Mouse (Mus musculus) ES-Bruce4 (cell line): ENCODE measurements at regions not wholly inside any gene's neighbourhood (a gene's known extent, or its start where the extent isn't known, plus 50 kb on each side); places are given as distances from the start of the nearest gene placed in this dataset.

ENCODE experiments used
- H3K27ac ChIP-seq: 2 replicates; pipeline ENCODE4 v1.5.1; 2012; ENCODE audit warnings: low read length, inconsistent platforms; ENCODE audit not compliant: insufficient read depth
- H3K27me3 ChIP-seq: 2 replicates; pipeline ENCODE4 v1.6.1; 2012; ENCODE audit warnings: mild to moderate bottlenecking, low read length, inconsistent platforms; ENCODE audit not compliant: control insufficient read depth, poor library complexity, insufficient read depth, severe bottlenecking
- H3K36me3 ChIP-seq: 2 replicates; pipeline ENCODE4 v1.6.1; 2012; ENCODE audit warnings: inconsistent platforms, mild to moderate bottlenecking, low read length, moderate library complexity; ENCODE audit not compliant: control insufficient read depth, poor library complexity, insufficient read depth, severe bottlenecking
- H3K4me1 ChIP-seq: one replicate; pipeline ENCODE4 v1.8.1; 2011; ENCODE audit warnings: low read length; ENCODE audit not compliant: control insufficient read depth, insufficient read depth
- H3K4me3 ChIP-seq: 2 replicates; pipeline ENCODE4 v1.5.1; 2011; ENCODE audit warnings: low read depth, mild to moderate bottlenecking, low read length
- H3K9ac ChIP-seq: 2 replicates; pipeline ENCODE4 v1.6.1; 2012; ENCODE audit warnings: low read depth, mild to moderate bottlenecking, inconsistent platforms; ENCODE audit not compliant: poor library complexity, severe bottlenecking
- H3K9me3 ChIP-seq: replicated peaks from 2 replicates; pipeline ENCODE4 v1.6.1; 2012; ENCODE audit warnings: mild to moderate bottlenecking, low read length, inconsistent platforms; ENCODE audit not compliant: control insufficient read depth, poor library complexity, insufficient read depth, severe bottlenecking
- CTCF ChIP-seq: IDR thresholded peaks from one replicate; pipeline ENCODE4 v1.8.1; 2011; ENCODE audit warnings: low read depth, low read length
- EP300 ChIP-seq: IDR thresholded peaks from 2 replicates; pipeline ENCODE4 v1.6.1; 2011; ENCODE audit warnings: low read depth, low read length; ENCODE audit not compliant: insufficient read depth
- POLR2A ChIP-seq: IDR thresholded peaks from one replicate; pipeline ENCODE4 v1.8.1; 2011; ENCODE audit warnings: low read length; ENCODE audit not compliant: insufficient read depth

- no peaks in the 10 kb centered on the region for H3K36me3 ChIP-seq
- no peaks in the 10 kb centered on the region for H3K4me1 ChIP-seq
- H3K4me3 ChIP-seq: no peak overlapping the region
- H3K27ac ChIP-seq: no peak overlapping the region
- no peak overlapping the region for H3K9ac ChIP-seq
- H3K9me3 ChIP-seq: no peaks in the 10 kb centered on the region
- TF ChIP-seq CTCF (no peak), EP300 (no peak), POLR2A (no peak)
- no peaks in the 10 kb centered on the region for H3K27me3 ChIP-seq
These were observed 216.8 kb downstream of the Hhipl2 start for GRCm38 (mm10) chr1:183634836-183635235.

- no peak for TF ChIP-seq CTCF
- no peak for TF ChIP-seq EP300
- no peak for TF ChIP-seq POLR2A
- Histone ChIP-seq H3K27ac (no peak overlapping the region), H3K27me3 (no peaks in the 10 kb centered on the region), H3K9me3 (no peaks in the 10 kb centered on the region), H3K4me3 (no peak overlapping the region), H3K36me3 (no peaks in the 10 kb centered on the region), H3K4me1 (no peaks in the 10 kb centered on the region), H3K9ac (no peak overlapping the region)
These were observed 219.2 kb downstream of the Hhipl2 start for GRCm38 (mm10) chr1:183637214-183637613.

GRCm38 (mm10) chr1:183639332-183639731, 221.3 kb downstream of the Hhipl2 start:
- Histone ChIP-seq H3K9ac (no peak overlapping the region), H3K27me3 (no peaks in the 10 kb centered on the region), H3K4me1 (no peaks in the 10 kb centered on the region), H3K4me3 (no peak overlapping the region), H3K9me3 (no peaks in the 10 kb centered on the region), H3K27ac (no peak overlapping the region), H3K36me3 (no peaks in the 10 kb centered on the region)
- TF ChIP-seq EP300: no peak
- TF ChIP-seq CTCF: no peak
- no peak for TF ChIP-seq POLR2A

- Histone ChIP-seq H3K27ac (no peak overlapping the region), H3K9ac (no peak overlapping the region), H3K9me3 (no peaks in the 10 kb centered on the region), H3K4me1 (no peaks in the 10 kb centered on the region), H3K27me3 (no peaks in the 10 kb centered on the region), H3K4me3 (no peak overlapping the region), H3K36me3 (no peaks in the 10 kb centered on the region)
- TF ChIP-seq CTCF: no peak
- TF ChIP-seq POLR2A: no peak
- no peak for TF ChIP-seq EP300
These were observed 222.6 kb downstream of the Hhipl2 start for GRCm38 (mm10) chr1:183640568-183640967.

GRCm38 (mm10) chr1:183644001-183644400, 226.0 kb downstream of the Hhipl2 start:
- Histone ChIP-seq H3K9ac (no peak overlapping the region), H3K27me3 (no peaks in the 10 kb centered on the region), H3K36me3 (no peaks in the 10 kb centered on the region), H3K27ac (no peak overlapping the region), H3K9me3 (no peaks in the 10 kb centered on the region), H3K4me3 (no peak overlapping the region), H3K4me1 (no peaks in the 10 kb centered on the region)
- no peak for TF ChIP-seq POLR2A
- TF ChIP-seq EP300: no peak
- TF ChIP-seq CTCF: no peak

GRCm38 (mm10) chr1:183653878-183654277, 235.9 kb downstream of the Hhipl2 start:
- Histone ChIP-seq H3K9me3 (no peaks in the 10 kb centered on the region), H3K27ac (no peak overlapping the region), H3K4me1 (no peaks in the 10 kb centered on the region), H3K36me3 (no peaks in the 10 kb centered on the region), H3K27me3 (no peaks in the 10 kb centered on the region), H3K9ac (no peak overlapping the region), H3K4me3 (no peak overlapping the region)
- TF ChIP-seq POLR2A: no peak
- TF ChIP-seq CTCF: no peak
- no peak for TF ChIP-seq EP300
